Mouse (Mus musculus) urinary bladder, postnatal 36 days (tissue): ENCODE results near the gene Net1.
"Not testable (repeated sequence)": the region's sequence is repeated elsewhere in the genome, so short reads cannot be mapped to it uniquely, and the experiment has no call there.

Experiments used
- DNase-seq, 2 experiments: peaks; one replicate each; pipeline ENCODE4 v3.0.0; 2022; ENCODE audit warnings: low spot score in 2 of 2, mixed read lengths in 1 of 2

The Net1 gene

DNA sequence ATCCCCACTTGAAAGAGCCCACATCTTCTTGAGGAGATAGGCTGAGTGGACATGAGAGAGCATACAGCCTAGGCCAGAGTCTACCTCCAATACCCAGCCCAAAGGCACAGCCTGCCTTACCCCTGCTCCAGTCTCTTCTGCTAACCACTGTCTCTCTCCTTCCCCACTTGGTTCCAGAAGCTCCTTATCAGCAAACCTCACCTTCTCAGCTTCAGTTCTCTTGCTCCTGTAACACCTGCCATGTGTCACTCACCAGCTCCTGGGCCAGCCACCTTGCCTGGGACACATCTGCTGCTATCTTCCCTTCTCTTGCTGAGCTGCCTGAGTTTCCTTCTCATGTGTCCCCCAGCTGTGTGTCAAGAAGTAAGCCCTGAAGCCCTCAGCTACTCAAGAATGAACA is 84.4 kb downstream of the Net1 start:
- DNase-seq, result not testable (repeated sequence)

DNA sequence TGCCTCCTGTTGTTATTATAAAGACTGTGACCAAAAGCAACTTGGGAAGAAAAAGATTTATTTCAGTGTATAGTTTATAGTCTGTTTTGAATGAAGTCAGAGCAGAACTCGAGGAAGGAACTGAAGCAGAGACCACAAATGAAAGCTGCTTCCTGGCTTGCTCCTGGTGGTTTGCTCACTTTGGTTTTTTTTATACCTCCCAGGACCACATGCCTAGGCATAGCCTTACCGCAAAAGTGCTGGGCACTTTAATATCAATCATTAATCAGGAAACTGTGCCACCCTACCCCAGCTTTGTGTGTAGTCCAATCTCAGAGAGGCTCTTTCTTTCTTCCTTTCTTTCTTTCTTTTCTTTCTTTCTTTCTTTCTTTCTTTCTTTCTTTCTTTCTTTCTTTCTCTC is 85.6 kb downstream of the Net1 start:
- DNase-seq, result no peak
